In the genomic region with DNA sequence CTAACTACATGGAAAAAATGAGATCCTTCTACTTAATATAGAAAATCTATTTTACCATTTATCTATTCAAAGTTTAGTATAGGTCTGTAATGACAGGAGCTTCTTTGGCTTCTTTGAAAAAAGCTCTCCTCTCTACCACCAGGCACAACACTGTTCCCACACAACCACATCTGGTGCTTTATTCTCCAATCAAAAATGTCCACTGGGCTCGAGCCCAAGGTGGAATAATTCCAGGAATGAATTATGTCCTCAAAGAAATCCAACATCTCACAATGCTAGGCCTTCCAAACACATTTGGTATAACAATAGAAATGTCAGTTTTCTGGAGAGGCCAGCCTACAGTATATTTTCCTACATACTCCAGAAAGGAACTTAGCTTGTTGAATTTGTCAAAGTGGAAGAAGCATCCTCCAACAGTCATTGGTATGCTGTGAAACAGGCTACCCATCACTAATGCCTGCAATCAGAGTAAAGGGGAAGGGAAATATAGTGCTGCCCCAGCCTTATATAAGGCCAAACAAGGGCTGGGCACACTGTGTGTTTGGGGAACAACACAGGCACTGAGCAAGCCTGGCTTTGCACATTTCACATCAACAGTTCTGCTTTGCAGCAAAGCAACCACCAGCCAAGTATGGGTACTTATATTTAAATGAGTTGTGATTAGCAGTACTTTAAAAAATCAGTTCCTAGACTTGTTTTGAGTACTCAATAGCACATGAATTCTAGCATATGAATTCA, we compare ENCODE assay signal across 15 mouse cellular contexts.
DNase-seq lines count a peak whose midpoint lies in the region.
"Had no signal": no experiment of that assay in that cellular context is flagged by ENCODE, and none has a peak within 500 bp of the region (broad histone marks: within the 10 kb centered on the region; RNA-seq: fewer than 3 reads in every experiment).

No protein-coding gene starts in this region.

- DNase-seq in cerebellum, postnatal 10 days: peak; percentile 4 to 12
- DNase-seq in cerebellum, postnatal 36 days: no peak
- peak; percentile 24 to 50 for DNase-seq in left cerebral cortex, adult 18-20 months (ENCODE audit: low spot score in 2 of 2)
- no peak for DNase-seq in left cerebral cortex, adult 11 months (ENCODE audit: low spot score)
- DNase-seq in left cerebral cortex, postnatal 10 days (ENCODE audit: extremely low spot score in 1 of 2, low spot score in 2 of 2): peak; percentile 4 to 15
- peak; percentile 21 for DNase-seq in right cerebral cortex, postnatal 25 days
- DNase-seq in lung, postnatal 10 days: no peak
- no peak for DNase-seq in spleen, adult 12 weeks (ENCODE audit: low spot score)
- DNase-seq: adrenal gland, postnatal 10 days; gastrocnemius, postnatal 10 days; kidney, adult 2 months; kidney, postnatal 36 days; lung, adult 2 months; lung, postnatal 4 days; spleen, adult 18-20 months had no signal

- intact Hi-C loops in left cerebral cortex, postnatal 10 days (cut with DNase I): no loop called here

Comparison
In these comparisons a context has a peak if more than half of its experiments do, and no peak if none do; other contexts are left out.
1. DNase-seq: peak in cerebellum, postnatal 10 days (2 of 2), left cerebral cortex, adult 18-20 months (2 of 2), left cerebral cortex, postnatal 10 days (2 of 2) and right cerebral cortex, postnatal 25 days (single experiment); none in cerebellum, postnatal 36 days (0 of 2), left cerebral cortex, adult 11 months (single experiment), lung, postnatal 10 days (single experiment) and spleen, adult 12 weeks (single experiment).